Mouse (Mus musculus) forelimb bud, embryonic 11.5 days (tissue): ENCODE measurements at regions not wholly inside any gene's neighbourhood (a gene's known extent, or its start where the extent isn't known, plus 50 kb on each side); places are given as distances from the start of the nearest gene placed in this dataset.

ENCODE experiments used
- DNase-seq: peaks from one replicate; pipeline ENCODE4 v3.0.0-alpha.2; 2012; ENCODE audit warnings: low read depth, low spot score

DNA sequence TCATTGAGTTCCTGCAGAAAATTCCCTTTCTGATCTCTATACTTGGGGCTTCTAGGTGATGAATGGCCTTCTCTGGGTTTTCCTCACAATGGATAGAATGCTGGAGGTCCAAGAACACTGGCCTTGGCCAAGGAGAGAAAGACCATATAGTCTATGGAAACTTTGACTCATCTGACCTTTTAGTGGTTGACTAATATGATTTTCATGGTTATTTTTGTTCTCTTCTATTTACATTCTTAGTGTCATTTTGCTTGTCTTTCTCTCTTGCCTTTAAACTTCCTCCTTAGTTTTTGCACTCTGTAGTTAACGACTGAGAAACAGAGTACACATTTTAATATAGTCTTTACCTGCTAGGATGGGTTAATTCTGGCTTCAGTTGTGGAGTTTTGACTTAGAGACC, 65.6 kb downstream of the Rtl9 start:
- no peak for DNase-seq

DNA sequence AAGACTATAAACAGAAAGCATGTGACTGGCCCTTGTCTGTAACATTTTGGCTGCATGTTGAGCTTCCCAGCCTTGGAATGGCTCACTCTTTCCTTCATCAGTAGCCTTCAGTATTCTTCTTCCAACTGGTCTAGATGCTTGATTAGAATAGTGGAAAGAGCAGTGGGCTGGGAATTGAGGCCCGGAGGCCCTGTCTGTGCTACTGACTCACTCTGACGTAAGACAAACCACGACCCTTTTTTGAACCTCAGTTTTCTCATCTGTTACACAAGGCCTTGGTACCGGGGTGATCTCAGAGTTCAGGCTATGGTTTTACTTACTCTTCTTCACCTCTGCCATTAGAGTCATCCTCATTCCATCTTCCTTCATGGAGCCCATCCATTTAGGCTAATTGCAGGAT, 95.2 kb downstream of the Rtl9 start:
- no peak for DNase-seq

DNA sequence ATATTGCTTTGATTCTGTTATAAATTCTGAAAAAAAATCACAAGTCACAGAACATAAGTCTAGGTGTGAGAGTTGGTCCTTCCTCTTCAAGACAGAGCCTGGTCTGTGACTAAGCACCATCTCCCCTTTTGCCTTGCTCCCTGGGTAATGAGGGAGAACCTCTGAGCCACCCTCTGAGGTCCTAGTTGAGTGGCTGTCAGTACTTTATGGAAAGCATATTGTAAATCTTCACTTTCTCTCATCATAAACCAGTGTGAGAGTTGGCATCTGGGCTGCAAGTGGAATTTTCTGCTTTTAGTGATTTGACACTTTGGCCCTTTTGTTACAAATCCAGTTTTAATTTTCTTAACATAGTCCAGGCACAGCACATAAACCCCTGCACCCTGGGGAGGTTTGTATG, 103.3 kb downstream of the Rtl9 start:
- peak; percentile 59 for DNase-seq

DNA sequence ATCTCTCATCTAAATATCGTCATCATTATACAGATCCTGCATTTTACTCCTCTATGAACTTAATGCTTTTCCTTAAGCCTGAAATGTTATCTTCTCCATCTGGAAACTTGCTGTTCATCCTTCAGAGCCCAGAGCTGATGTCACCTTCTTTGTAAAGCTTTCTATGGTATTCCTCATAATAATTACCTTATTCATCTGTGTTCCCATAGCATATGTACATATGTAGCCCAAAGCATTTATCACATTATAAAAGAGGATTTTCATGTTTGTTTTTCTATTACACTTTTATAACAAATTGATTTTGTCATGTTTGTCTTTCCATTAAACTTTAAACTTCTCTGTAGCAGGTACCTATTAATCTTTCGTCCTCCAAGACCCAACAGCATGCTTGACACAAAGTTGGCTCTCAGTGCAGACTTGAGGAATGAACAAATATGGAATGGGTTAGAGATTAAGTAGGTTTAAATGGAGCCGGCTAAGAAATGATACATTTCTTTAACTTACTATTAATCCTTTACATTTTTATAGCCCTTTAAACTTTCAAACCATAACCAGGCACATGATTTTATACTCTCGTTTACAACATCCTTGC, 104.5 kb downstream of the Rtl9 start:
- no peak for DNase-seq

DNA sequence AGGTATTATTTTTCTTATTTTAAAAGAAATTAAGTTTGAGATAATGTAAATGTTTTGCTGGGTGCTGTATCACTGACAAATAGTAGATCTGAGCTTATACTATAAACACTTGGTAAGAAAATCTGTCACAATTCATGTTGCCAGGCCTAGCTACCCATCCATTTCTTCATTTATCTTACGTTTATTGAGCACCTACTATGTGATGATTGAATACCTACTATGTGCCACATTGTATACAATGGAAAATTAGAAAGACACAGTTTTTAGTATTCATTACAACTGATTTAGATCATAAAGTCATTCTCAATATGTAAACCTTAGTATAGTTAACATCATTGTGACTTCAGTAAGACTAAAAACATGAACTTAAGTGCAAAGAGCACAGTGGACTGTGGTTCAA, 117.2 kb downstream of the Rtl9 start:
- DNase-seq = no peak
